Mouse (Mus musculus): ENCODE measurements around the gene Trip6. TPM values are rescaled to one million over a fixed set of nuclear protein-coding genes. Genes with fewer than 3 reads are reported as not detected.
A peak's percentile ranks its signal among the peaks of the same experiment; 100 is the strongest.

Trip6 gene
- polyA plus RNA-seq, 1 experiment from 2014 or later: 109 TPM

DNA sequence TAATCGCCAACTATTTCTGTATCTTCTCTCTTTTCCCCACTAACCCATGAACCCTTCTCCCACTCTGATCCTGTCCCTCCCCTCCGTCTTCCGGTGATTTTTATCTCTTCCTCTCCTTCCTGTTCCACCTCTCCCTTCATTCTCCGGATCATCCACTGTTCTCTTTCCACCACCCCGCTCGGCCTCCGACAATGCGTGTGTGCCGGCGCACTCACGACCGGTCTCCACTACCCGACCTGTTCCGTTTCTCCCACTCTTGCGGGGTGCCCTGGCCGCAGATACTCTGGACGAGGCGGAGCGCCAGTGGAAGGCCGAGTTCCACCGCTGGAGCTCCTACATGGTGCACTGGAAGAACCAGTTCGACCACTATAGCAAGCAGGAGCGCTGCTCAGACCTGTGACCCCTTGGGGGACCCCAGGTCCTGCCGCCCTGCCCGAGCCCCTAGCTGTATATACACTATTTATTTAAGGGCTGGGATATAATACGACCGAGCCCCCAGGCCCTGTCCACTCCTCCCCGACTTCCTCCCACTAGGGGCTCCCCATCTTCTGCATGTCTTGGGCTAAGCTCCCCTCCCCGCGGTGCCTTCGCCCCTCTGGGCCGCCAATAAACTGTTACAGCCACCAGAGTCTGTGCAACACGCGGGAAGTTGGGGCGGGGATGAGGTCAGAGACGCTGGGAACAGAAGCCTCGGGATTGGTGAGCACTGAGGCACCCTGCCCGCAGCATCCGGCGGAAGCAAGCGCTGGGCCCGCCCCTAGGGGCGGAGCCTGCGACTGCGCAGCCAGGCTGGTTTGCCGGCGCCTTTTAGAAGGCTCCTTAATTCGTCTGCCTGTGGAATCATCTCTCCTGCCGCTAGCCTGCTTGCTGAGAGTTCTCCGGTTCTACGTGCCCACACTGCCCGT lies 20.1 kb downstream of the Trip6 start, which contains the start of gene Ufsp1:
TSS of gene Ufsp1 (plus strand) at position 791 of the 905 bp plus-strand sequence.
- peaks cover 44% of the 10 kb centered on the region for H3K36me3 ChIP-seq
- ATAC-seq (ENCODE audit: insufficient number of reproducible peaks, low FRiP score, low TSS enrichment, low read depth): peak; percentile 91
- H3K27ac ChIP-seq: peak within 1 kb of the TSS; percentile 94
- peak within 1 kb of the TSS; percentile 54 for H3K4me3 ChIP-seq
- H3K9ac ChIP-seq: peak within 1 kb of the TSS; percentile 60
- H3K4me1 ChIP-seq: peaks cover 29% of the 10 kb centered on the region
- under 1% methylated on average over 52 of the region's 52 CpGs for WGBS
- H3K9me3 ChIP-seq: no peaks in the 10 kb centered on the region
- peaks cover 35% of the 10 kb centered on the region for H3K27me3 ChIP-seq
- H3K4me2 ChIP-seq: peak within 1 kb of the TSS; percentile 96

DNA sequence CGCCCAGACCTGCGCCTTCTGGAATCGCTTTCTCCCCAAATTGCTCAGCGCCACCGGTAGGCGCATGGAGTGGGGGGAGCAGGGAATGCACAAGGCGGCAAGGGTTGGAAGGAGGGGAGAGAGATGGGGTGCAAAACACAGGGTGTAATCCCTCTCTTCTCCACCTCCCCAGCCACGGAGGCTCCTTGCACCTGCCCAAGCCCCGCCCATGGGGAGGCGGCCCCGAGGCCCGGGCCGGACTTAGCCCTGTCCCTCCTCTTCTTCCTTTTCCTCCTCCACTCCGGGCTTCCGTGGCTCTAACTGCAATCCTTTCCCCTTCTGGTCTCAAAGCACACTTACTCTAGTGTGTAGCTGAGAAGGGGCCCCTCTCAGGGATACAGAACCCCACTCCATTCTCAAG lies 20.9 kb downstream of the Trip6 start:
- Histone ChIP-seq H3K27me3 (peaks cover 41% of the 10 kb centered on the region), H3K27ac (peak overlapping the region; percentile 94), H3K4me3 (peak overlapping the region; percentile 54), H3K9ac (peak overlapping the region; percentile 60; the same call in 1 of the 2 replicates), H3K9me3 (no peaks in the 10 kb centered on the region), H3K4me2 (peak overlapping the region; percentile 96), H3K4me1 (peaks cover 36% of the 10 kb centered on the region), H3K36me3 (peaks cover 35% of the 10 kb centered on the region)
- no peak for ATAC-seq (ENCODE audit: insufficient number of reproducible peaks, low FRiP score, low TSS enrichment, low read depth)
- 0% methylated on average over 15 of the region's 15 CpGs for WGBS

DNA sequence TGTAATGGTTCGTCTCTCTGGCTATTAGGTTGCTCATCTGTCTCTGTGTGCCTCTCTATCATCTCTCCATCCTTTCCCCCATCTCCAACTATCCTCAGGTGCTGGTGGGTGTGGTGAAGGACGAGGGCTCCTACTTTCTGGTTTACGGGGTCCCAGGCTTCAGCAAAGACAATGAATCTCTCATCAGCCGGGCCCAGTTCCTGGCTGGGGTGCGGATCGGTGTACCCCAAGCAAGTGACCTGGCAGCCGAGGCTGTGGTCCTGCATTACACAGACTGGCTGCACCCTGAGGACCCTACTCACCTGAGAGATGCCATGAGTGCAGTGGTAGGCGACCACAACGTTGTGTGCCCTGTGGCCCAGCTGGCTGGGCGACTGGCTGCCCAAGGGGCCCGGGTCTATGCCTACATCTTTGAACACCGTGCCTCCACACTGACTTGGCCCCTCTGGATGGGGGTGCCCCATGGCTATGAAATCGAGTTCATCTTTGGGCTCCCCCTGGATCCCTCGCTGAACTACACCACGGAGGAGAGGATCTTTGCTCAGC lies 22.8 kb downstream of the Trip6 start:
- peaks cover 57% of the 10 kb centered on the region for H3K27me3 ChIP-seq
- WGBS: 74% methylated on average over 15 of the region's 15 CpGs
- ATAC-seq (ENCODE audit: insufficient number of reproducible peaks, low FRiP score, low TSS enrichment, low read depth): no peak

DNA sequence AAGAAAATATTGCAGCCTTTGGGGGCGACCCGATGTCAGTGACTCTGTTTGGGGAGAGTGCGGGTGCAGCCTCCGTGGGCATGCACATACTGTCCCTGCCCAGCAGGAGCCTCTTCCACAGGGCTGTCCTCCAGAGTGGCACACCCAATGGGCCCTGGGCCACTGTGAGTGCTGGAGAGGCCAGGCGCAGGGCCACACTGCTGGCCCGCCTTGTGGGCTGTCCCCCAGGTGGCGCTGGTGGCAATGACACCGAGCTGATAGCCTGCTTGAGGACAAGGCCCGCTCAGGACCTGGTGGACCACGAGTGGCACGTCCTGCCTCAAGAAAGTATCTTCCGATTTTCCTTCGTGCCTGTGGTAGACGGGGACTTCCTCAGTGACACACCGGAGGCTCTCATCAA lies 23.5 kb downstream of the Trip6 start:
- H3K9ac ChIP-seq: no peak overlapping the region
- peaks cover 65% of the 10 kb centered on the region for H3K27me3 ChIP-seq
- no peak overlapping the region for H3K4me3 ChIP-seq
- no peak overlapping the region for H3K27ac ChIP-seq
- no peak overlapping the region for H3K4me2 ChIP-seq
- peaks cover 51% of the 10 kb centered on the region for H3K4me1 ChIP-seq
- H3K9me3 ChIP-seq: no peaks in the 10 kb centered on the region
- peaks cover 9% of the 10 kb centered on the region for H3K36me3 ChIP-seq
- no peak for ATAC-seq (ENCODE audit: insufficient number of reproducible peaks, low FRiP score, low TSS enrichment, low read depth)
- WGBS: 26% methylated on average over 15 of the region's 15 CpGs

More for the DNA sequence above, 22.8 kb downstream of the Trip6 start:
- peaks cover 17% of the 10 kb centered on the region for H3K36me3 ChIP-seq
- no peak overlapping the region for H3K9ac ChIP-seq
- no peak overlapping the region for H3K27ac ChIP-seq
- H3K4me1 ChIP-seq: peaks cover 53% of the 10 kb centered on the region
- H3K9me3 ChIP-seq: no peaks in the 10 kb centered on the region
- H3K4me3 ChIP-seq: no peak overlapping the region
- no peak overlapping the region for H3K4me2 ChIP-seq

DNA sequence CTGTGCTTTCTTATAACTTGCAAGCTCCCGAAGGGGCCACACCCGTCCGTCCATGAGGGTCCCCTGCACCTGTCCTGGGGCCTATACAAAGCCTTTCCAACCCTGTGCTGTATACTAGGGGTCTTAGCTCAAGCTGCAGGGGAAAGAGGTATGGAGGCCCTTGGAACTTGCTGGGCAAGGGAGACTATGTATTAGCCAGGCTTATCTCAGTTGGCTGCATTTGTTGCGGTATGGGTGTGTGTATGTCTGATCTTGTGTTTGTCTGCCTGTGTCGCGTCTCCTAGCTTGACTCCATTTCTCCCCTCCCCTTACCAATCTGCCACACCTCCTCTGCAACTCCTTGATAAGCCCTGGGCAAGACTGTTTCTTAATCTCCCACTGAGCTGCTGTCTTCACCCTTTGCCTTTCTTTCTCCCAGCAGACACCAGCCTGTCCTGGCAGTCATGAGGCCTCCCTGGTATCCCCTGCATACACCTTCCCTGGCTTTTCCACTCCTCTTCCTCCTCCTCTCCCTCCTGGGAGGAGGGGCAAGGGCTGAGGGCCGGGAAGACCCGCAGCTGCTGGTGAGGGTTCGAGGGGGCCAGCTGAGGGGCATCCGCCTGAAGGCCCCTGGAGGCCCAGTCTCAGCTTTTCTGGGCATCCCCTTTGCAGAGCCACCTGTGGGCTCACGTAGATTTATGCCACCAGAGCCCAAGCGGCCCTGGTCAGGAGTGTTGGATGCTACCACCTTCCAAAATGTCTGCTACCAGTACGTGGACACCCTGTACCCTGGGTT lies 24.4 kb downstream of the Trip6 start:
- Histone ChIP-seq H3K27me3 (peaks cover 65% of the 10 kb centered on the region), H3K4me1 (peaks cover 45% of the 10 kb centered on the region), H3K27ac (no peak overlapping the region)

DNA sequence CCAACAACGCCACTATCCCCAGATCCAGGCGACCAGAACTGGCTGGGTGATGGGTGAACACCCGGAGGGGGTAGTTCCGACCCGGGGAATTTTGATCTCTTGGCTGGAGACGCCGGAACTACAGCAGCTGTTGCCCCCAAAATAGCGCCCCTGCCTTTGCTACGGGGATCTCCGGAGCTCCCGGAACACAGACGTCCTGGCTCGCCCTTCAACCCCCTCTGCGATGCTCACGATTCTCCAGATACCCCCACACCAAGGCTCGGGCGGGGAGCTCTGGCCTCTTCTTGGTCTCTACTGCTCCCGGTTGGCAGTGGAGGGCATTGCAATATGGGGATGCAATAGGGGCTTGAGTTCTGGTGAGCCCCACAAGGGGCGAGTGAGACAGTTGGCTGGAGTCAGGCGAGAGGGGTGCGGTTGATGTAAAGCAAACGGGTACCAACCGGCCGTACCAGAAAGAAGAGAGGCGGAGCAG lies 25.2 kb downstream of the Trip6 start:
- H3K36me3 ChIP-seq: no peaks in the 10 kb centered on the region
- 2% methylated on average over 25 of the region's 25 CpGs for WGBS
- H3K9ac ChIP-seq: no peak overlapping the region
- H3K27me3 ChIP-seq: peaks cover 65% of the 10 kb centered on the region
- no peak for ATAC-seq (ENCODE audit: insufficient number of reproducible peaks, low FRiP score, low TSS enrichment, low read depth)
- no peak overlapping the region for H3K27ac ChIP-seq
- H3K4me2 ChIP-seq: peak overlapping the region; percentile 88
- peak overlapping the region; percentile 41 for H3K4me3 ChIP-seq
- no peaks in the 10 kb centered on the region for H3K9me3 ChIP-seq
- H3K4me1 ChIP-seq: peaks cover 41% of the 10 kb centered on the region

More for the DNA sequence above, 24.4 kb downstream of the Trip6 start:
- Histone ChIP-seq H3K9ac (no peak overlapping the region), H3K4me3 (peak overlapping the region; percentile 41; the same call in 1 of the 2 replicates), H3K36me3 (0 out of 2 replicates have a peak, but pooled peaks cover under 1% of the 10 kb centered on the region), H3K9me3 (no peaks in the 10 kb centered on the region), H3K4me2 (0 out of 2 replicates have a peak overlapping the region, but pooled peaks have one; percentile 88)
- 57% methylated on average over 13 of the region's 13 CpGs for WGBS
- ATAC-seq (ENCODE audit: insufficient number of reproducible peaks, low FRiP score, low TSS enrichment, low read depth): no peak

DNA sequence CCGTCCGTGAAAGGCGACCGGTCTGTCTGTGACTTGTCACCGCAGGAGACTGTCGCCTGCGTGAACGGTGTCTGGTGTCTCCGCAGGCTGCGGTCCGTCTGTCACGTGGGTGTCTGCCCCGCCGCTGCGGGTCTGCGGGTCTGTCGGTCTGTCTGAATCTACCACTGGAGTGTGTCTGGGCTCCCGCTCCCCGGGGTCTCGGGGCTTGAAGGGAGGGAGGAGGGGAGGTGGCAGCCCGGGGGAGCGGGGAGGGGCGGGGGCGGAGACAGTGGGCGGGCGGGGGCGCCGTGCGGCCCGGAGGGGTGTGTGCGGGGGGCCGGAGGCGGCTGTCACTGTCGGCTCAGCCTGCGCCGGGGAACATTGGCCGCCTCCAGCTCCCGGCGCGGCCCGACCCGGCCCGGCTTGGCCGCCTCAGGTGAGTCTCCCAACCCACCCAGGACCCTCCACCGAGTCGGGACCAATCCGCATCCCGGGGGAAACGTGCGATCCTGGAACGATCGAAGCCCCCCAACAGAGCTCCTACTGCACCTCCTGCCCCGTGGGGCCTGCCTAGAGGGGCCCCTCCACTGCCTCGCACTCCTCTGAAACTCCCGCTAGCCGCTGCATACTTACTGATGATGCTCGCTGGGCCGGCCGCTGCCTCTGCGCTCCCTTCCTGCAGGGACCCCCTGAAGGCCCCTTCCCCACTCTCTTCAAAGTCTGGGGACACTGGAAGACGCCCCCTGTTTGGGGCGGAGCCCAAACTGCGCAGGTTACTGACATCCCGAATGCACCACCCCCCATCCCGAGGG lies 26.1 kb downstream of the Trip6 start:
- H3K27ac ChIP-seq: no peak overlapping the region
- H3K36me3 ChIP-seq: no peaks in the 10 kb centered on the region
- under 1% methylated on average over 46 of the region's 65 CpGs for WGBS
- peaks cover 34% of the 10 kb centered on the region for H3K4me1 ChIP-seq
- ATAC-seq (ENCODE audit: insufficient number of reproducible peaks, low FRiP score, low TSS enrichment, low read depth): no peak
- peak overlapping the region; percentile 88 for H3K4me2 ChIP-seq
- H3K9ac ChIP-seq: peak overlapping the region; percentile 31
- H3K27me3 ChIP-seq: peaks cover 65% of the 10 kb centered on the region
- no peaks in the 10 kb centered on the region for H3K9me3 ChIP-seq
- H3K4me3 ChIP-seq: peak overlapping the region; percentile 41

DNA sequence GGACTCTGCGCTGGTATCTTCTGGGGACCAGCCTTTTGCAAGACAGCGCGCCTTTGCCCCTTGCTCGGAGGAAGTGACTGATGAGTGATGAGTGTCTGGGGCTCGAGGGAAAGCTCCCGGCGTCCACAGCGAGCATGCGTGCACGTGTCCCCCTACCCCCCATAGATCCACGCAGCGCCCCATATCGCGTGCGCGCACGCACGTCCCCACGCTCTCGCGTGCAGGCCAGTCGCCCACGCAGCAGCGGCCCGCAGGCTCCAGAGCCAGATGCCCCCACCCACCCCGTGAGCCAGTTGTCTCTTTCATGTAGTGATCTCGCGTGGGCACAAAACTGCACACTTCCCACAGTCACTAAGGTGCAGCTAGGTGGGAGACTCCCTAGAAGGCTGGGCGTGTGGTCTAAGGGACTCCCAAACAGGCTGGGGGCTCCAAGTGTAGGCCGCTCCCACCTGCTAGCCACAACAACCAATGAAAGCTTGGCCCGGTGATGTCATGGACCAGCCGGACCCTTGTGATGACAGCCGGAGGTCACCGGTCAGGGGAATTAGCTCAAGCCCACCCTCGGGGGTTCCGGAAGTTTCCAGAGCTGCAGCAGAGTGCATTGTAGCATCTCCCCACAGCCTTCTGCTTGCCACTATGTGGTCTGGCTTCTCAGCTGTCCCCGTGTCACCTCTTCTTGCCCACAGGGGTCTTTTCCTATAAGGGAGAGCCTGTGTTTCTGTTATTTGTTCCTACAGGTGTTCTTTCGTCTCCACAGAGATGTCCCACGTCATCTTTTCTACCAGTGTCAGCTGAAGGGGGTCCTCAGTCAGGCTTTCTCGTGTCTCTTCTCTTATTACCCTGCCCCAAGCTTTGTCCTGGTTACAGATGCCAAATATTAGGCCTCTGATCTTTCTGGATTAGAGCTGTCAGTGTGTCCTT lies 26.9 kb downstream of the Trip6 start, which contains the start of gene Ache:
TSS of gene Ache (plus strand) at position 488 of the 921 bp plus-strand sequence.
- 2% methylated on average over 40 of the region's 40 CpGs for WGBS
- H3K9ac ChIP-seq: peak within 1 kb of the TSS; percentile 31
- H3K27me3 ChIP-seq: peaks cover 62% of the 10 kb centered on the region
- H3K4me2 ChIP-seq: peak within 1 kb of the TSS; percentile 88
- no peaks in the 10 kb centered on the region for H3K9me3 ChIP-seq
- H3K27ac ChIP-seq: no peak within 1 kb of the TSS
- H3K4me1 ChIP-seq: peaks cover 30% of the 10 kb centered on the region
- 0 out of 2 replicates have a peak, but pooled peaks have one; percentile 4 for ATAC-seq (ENCODE audit: insufficient number of reproducible peaks, low FRiP score, low TSS enrichment, low read depth)
- H3K36me3 ChIP-seq: no peaks in the 10 kb centered on the region
- peak within 1 kb of the TSS; percentile 41 for H3K4me3 ChIP-seq

DNA sequence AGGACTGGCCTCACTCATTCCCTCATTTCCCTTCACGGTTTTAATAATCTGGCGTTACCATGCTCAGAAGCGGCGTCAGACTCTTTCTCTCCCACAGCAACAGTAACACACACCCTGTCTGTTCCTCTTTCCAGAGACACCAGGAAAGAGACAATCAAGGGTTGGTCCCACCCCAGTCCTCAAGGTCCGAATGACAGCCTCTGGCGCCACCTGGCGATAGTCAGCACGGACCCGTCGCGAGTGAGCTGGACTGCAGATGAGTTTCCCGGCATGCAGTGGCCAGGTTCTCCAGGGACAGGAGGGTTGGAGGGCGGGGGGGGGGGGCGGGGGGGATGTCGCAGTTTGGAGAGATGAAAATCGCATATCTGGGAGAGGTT lies 27.6 kb downstream of the Trip6 start:
- H3K9ac ChIP-seq: no peak overlapping the region
- ATAC-seq (ENCODE audit: insufficient number of reproducible peaks, low FRiP score, low TSS enrichment, low read depth): 0 out of 2 replicates have a peak, but pooled peaks have one; percentile 36
- peak overlapping the region; percentile 41 for H3K4me3 ChIP-seq
- no peak overlapping the region for H3K27ac ChIP-seq
- peaks cover 56% of the 10 kb centered on the region for H3K27me3 ChIP-seq
- H3K4me1 ChIP-seq: peaks cover 30% of the 10 kb centered on the region
- peak overlapping the region; percentile 88 for H3K4me2 ChIP-seq
- no peaks in the 10 kb centered on the region for H3K9me3 ChIP-seq
- 1% methylated on average over 12 of the region's 16 CpGs for whole genome bisulfite sequencing
- no peaks in the 10 kb centered on the region for H3K36me3 ChIP-seq

DNA sequence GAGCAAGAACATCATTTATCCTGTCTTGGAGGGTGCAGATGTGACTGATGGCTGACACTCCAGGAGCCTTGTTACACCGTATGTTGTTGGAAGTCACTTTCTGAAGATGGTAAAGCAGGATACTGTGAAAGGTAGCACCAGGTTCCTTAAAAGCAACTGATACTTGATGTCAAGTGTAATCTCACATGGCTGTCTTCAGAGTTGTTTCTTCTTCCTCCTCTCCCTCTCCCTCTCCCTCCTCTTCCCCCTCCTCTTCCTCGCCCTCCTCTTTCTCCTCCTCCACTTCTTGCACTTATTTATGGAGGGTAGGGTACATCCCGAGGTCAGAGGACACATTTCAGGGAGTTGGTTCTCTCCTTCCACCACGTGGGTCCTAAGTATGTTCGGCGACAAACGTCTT lies 28.2 kb downstream of the Trip6 start:
- no peak overlapping the region for H3K9ac ChIP-seq
- 47% methylated on average over 7 of the region's 7 CpGs for WGBS
- no peak for ATAC-seq (ENCODE audit: insufficient number of reproducible peaks, low FRiP score, low TSS enrichment, low read depth)
- H3K27ac ChIP-seq: no peak overlapping the region
- H3K36me3 ChIP-seq: no peaks in the 10 kb centered on the region
- peaks cover 30% of the 10 kb centered on the region for H3K4me1 ChIP-seq
- H3K27me3 ChIP-seq: peaks cover 49% of the 10 kb centered on the region
- H3K4me2 ChIP-seq: no peak overlapping the region
- no peaks in the 10 kb centered on the region for H3K9me3 ChIP-seq
- H3K4me3 ChIP-seq: no peak overlapping the region

Data from limb, embryonic 15.5 days (tissue).